Mouse (Mus musculus): ENCODE measurements around the gene Ccnd3. TPM values are rescaled to one million over a fixed set of nuclear protein-coding genes. Genes with fewer than 3 reads are reported as not detected.
A peak's percentile ranks its signal among the peaks of the same experiment; 100 is the strongest.
"Not testable (repeated sequence)": the region's sequence is repeated elsewhere in the genome, so short reads cannot be mapped to it uniquely, and the experiment has no call there.

Gene Ccnd3
- polyA plus RNA-seq, 1 experiment from 2014 or later: 81.7 TPM

DNA sequence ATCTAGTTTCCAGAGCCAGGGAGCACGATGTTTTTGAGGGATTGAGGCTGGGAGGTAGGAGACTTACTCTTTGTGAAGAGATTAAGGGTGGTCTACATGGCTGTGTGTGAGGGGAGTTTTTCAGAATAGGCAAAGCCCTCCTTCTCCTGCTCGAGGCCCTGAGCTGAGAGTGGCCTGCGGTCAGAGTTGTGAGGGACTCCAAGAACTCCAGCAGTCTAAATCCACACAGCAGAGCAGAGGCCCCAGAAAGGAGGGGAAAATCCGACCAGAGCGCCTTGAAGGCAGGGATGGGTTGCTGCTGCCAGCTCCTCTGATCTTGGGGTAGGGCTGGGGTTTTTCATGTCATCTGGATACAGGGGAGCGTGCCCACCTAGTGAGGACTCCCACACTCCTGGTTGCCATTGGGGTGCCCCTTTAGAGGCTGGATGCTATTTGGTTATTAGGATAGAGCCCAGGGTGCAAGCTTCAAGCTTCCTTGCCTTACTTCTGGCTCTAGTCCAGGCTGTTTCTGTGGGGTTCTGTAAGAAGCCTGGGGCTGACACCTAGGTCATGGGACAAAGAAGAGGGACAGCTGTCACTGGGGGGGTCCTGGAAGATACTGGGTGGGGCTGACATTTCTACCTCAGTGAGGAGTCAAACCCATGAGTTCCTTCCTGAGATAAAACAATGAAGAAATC is 91.4 kb downstream of the Ccnd3 start:
- peak overlapping the region; percentile 95 for H3K4me2 ChIP-seq (ENCODE audit: low read length)
- peak overlapping the region; percentile 80; the same call in 1 of the 2 replicates for H3K4me3 ChIP-seq (ENCODE audit: low read length)
- peaks cover 9% of the 10 kb centered on the region; the same call in 1 of the 2 replicates for H3K36me3 ChIP-seq (ENCODE audit: control insufficient read depth, insufficient read depth, low read length)
- H3K27me3 ChIP-seq (replicated peaks; ENCODE audit: control insufficient read depth, insufficient read depth, low read length): no peaks in the 10 kb centered on the region; the same call in 1 of the 2 replicates
- peaks cover 23% of the 10 kb centered on the region for H3K4me1 ChIP-seq (ENCODE audit: control insufficient read depth, insufficient read depth, low read depth, low read length)
- no peak for ATAC-seq
- H3K9ac ChIP-seq (ENCODE audit: low read depth, low read length): peak overlapping the region; percentile 77
- whole genome bisulfite sequencing: 31% methylated on average over 6 of the region's 6 CpGs
- H3K9me3 ChIP-seq (ENCODE audit: control insufficient read depth, low read length): no peaks in the 10 kb centered on the region
- H3K27ac ChIP-seq (ENCODE audit: low read depth, low read length): peak overlapping the region; percentile 81

DNA sequence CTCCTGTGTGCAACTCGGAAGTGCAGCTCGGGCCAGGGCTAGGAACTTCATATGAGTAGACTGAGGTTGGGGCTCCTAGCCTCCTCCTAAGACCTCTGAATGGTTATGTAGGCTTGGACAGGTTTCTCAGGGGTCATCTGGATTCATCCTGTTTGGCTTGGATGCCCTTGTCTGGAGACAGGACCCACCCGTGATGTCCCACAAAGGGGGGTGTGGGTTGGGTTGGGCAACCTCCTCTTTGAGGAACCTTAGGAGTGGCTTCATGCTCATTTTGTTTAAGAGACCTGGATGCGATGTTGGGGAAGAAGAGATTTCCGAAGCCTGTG is 92.0 kb downstream of the Ccnd3 start:
- peaks cover 23% of the 10 kb centered on the region for H3K4me1 ChIP-seq (ENCODE audit: control insufficient read depth, insufficient read depth, low read depth, low read length)
- no peaks in the 10 kb centered on the region for H3K27me3 ChIP-seq (replicated peaks; ENCODE audit: control insufficient read depth, insufficient read depth, low read length)
- ATAC-seq: no peak
- H3K4me2 ChIP-seq (ENCODE audit: low read length): peak overlapping the region; percentile 95
- no peaks in the 10 kb centered on the region for H3K9me3 ChIP-seq (ENCODE audit: control insufficient read depth, low read length)
- no peak overlapping the region for H3K4me3 ChIP-seq (ENCODE audit: low read length)
- H3K36me3 ChIP-seq (ENCODE audit: control insufficient read depth, insufficient read depth, low read length): peaks cover 14% of the 10 kb centered on the region
- WGBS: 66% methylated on average over 5 of the region's 5 CpGs
- H3K9ac ChIP-seq (ENCODE audit: low read depth, low read length): no peak overlapping the region
- H3K27ac ChIP-seq (ENCODE audit: low read depth, low read length): no peak overlapping the region

DNA sequence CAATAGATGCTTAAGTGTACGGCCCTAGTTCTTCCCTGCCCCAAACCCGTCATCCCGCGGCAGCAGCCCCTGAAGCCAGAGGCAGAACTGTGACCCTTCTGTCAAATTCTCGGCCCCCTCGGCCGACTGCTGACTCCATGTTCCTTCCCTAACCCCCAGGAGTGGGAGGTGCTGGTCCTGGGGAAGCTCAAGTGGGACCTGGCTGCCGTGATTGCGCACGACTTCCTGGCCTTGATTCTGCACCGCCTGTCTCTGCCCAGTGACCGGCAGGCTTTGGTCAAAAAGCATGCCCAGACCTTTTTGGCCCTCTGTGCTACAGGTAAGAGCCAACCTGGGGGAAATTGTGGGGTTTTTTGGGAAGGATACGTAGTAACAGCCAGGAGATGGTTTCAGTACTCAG is 92.4 kb downstream of the Ccnd3 start:
- no peaks in the 10 kb centered on the region for H3K9me3 ChIP-seq (ENCODE audit: control insufficient read depth, low read length)
- H3K27me3 ChIP-seq (replicated peaks; ENCODE audit: control insufficient read depth, insufficient read depth, low read length): no peaks in the 10 kb centered on the region
- 73% methylated on average over 13 of the region's 13 CpGs for WGBS
- no peak overlapping the region for H3K4me3 ChIP-seq (ENCODE audit: low read length)
- peak overlapping the region; percentile 95; the same call in 1 of the 2 replicates for H3K4me2 ChIP-seq (ENCODE audit: low read length)
- ATAC-seq: no peak
- H3K9ac ChIP-seq (ENCODE audit: low read depth, low read length): no peak overlapping the region; the same call in 1 of the 2 replicates
- H3K4me1 ChIP-seq (ENCODE audit: control insufficient read depth, insufficient read depth, low read depth, low read length): peaks cover 23% of the 10 kb centered on the region
- no peak overlapping the region for H3K27ac ChIP-seq (ENCODE audit: low read depth, low read length)
- H3K36me3 ChIP-seq (ENCODE audit: control insufficient read depth, insufficient read depth, low read length): peaks cover 18% of the 10 kb centered on the region

DNA sequence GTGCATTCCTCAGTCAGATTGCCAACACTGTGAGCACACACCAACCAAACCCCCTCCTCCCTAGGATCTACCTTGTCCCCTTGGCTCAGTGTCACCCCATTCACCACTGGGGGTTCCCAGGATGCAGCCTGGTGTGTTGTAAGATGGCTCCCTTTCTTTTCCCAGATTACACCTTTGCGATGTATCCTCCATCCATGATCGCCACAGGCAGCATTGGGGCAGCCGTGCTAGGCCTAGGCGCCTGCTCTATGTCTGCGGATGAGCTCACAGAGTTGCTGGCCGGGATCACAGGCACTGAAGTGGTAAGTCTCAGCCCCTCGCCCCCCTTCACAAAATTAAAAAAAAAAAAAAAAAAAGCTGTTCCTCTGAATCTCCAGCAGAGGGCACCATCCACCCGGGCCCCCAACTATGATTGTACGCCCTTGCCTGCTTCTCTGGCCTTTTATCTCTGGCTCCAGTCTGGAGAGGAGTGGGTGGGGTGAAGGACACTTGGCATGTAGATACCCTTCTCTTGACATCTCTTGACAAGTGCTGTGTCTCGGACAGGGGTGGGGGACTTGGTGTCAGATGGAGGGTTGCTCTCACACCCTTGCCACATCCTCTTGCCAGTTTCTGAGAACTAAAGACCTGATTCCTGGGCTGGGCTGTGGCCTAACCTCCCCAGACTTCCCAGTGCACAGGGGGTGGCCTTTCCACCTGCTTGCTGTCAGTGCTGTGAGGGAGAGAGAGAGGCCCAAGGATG is 93.2 kb downstream of the Ccnd3 start:
- Histone ChIP-seq H3K27me3 (replicated peaks; ENCODE audit: control insufficient read depth, insufficient read depth, low read length) (no peaks in the 10 kb centered on the region), H3K27ac (ENCODE audit: low read depth, low read length) (peak overlapping the region; percentile 66; the same call in 1 of the 2 replicates), H3K9me3 (ENCODE audit: control insufficient read depth, low read length) (no peaks in the 10 kb centered on the region), H3K9ac (ENCODE audit: low read depth, low read length) (peak overlapping the region; percentile 31; the same call in 1 of the 2 replicates), H3K4me1 (ENCODE audit: control insufficient read depth, insufficient read depth, low read depth, low read length) (peaks cover 20% of the 10 kb centered on the region), H3K4me2 (ENCODE audit: low read length) (no peak overlapping the region), H3K36me3 (ENCODE audit: control insufficient read depth, insufficient read depth, low read length) (peaks cover 22% of the 10 kb centered on the region), H3K4me3 (ENCODE audit: low read length) (no peak overlapping the region)
- WGBS: 27% methylated on average over 10 of the region's 10 CpGs
- ATAC-seq: no peak

DNA sequence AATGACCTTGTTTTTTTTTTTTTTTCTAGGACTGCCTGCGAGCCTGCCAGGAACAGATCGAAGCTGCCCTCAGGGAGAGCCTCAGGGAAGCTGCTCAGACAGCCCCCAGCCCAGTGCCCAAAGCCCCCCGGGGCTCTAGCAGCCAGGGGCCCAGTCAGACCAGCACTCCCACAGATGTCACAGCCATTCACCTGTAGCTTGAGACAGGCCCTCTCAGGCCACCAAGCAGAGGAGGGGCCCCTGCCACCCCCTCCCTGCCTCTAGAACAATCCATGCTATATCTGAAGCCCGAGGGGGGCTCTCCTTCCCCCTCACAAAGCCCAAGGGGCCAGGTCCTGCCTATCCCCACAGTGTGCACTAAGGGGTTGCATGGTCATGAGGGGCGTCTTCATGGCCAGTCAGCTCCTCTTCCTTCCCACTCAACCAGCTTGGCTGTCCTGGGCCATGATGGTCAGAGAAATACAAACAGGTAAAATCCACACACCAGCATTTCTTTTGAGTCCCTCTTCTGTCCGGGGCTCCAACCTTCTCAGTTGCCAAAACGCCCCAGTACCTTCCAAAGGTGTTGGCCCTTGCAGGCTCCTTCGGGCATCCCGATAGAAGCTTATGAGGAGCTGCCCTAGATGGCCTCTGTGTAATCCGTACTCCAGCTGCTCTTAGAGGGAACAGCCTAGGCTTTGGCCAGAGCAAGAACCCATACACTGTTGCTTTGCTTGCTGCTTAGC is 93.9 kb downstream of the Ccnd3 start:
- ATAC-seq; H3K9me3 ChIP-seq (ENCODE audit: control insufficient read depth, low read length); H3K4me3 ChIP-seq (ENCODE audit: low read length); H3K27me3 ChIP-seq (replicated peaks; ENCODE audit: control insufficient read depth, insufficient read depth, low read length); H3K4me2 ChIP-seq (ENCODE audit: low read length): not testable (repeated sequence)
- Histone ChIP-seq H3K9ac (ENCODE audit: low read depth, low read length) (0 out of 2 replicates have a peak overlapping the region, but pooled peaks have one; percentile 5), H3K36me3 (ENCODE audit: control insufficient read depth, insufficient read depth, low read length) (peaks cover 24% of the 10 kb centered on the region), H3K4me1 (ENCODE audit: control insufficient read depth, insufficient read depth, low read depth, low read length) (peaks cover 20% of the 10 kb centered on the region), H3K27ac (ENCODE audit: low read depth, low read length) (0 out of 2 replicates have a peak overlapping the region, but pooled peaks have one; percentile 66)
- 83% methylated on average over 10 of the region's 10 CpGs for WGBS

DNA sequence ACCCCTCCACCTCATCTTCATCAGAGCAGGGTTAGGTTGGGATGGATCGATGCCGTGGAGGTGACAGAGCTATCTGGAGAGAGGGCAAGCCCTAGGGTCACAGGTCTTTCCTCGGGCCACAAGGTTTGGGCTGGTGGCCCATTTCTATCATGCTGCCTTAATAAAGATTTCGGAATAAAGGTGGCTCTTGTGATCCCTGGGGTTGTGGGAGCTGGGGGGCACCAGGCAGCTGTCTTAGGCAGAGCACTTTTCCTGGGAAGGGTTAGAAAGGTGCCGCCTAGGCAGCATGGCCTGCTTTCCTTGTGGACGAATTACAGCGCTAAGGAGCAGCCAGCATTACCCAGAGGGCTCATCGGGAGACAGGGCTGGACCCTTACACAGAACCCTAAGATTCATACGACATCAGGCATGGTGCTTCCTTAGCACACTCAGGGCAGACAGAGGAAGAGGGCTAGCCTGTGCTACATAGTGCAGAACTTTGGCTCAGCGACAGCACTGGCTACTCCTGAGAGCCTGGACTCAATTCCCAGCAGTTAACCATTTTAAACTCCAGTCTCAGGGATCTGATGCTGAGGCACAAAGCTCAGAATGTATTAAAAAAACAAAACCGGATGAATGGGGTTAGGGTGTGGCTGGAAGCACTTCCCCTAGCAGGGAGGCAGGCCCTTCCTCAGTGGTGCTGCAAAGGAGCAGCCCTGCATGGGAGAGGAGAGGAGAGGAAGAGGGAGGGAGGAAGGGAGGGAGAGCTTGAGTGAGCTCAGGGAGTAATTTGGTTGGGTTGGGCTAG is 94.9 kb downstream of the Ccnd3 start:
- no peak overlapping the region for H3K4me2 ChIP-seq (ENCODE audit: low read length)
- 76% methylated on average over 11 of the region's 11 CpGs for WGBS
- H3K27me3 ChIP-seq (replicated peaks; ENCODE audit: control insufficient read depth, insufficient read depth, low read length): no peaks in the 10 kb centered on the region
- H3K36me3 ChIP-seq (ENCODE audit: control insufficient read depth, insufficient read depth, low read length): peaks cover 32% of the 10 kb centered on the region
- no peaks in the 10 kb centered on the region for H3K9me3 ChIP-seq (ENCODE audit: control insufficient read depth, low read length)
- no peak overlapping the region for H3K27ac ChIP-seq (ENCODE audit: low read depth, low read length)
- no peak for ATAC-seq
- H3K9ac ChIP-seq (ENCODE audit: low read depth, low read length): no peak overlapping the region
- H3K4me3 ChIP-seq (ENCODE audit: low read length): no peak overlapping the region
- peaks cover 20% of the 10 kb centered on the region for H3K4me1 ChIP-seq (ENCODE audit: control insufficient read depth, insufficient read depth, low read depth, low read length)

DNA sequence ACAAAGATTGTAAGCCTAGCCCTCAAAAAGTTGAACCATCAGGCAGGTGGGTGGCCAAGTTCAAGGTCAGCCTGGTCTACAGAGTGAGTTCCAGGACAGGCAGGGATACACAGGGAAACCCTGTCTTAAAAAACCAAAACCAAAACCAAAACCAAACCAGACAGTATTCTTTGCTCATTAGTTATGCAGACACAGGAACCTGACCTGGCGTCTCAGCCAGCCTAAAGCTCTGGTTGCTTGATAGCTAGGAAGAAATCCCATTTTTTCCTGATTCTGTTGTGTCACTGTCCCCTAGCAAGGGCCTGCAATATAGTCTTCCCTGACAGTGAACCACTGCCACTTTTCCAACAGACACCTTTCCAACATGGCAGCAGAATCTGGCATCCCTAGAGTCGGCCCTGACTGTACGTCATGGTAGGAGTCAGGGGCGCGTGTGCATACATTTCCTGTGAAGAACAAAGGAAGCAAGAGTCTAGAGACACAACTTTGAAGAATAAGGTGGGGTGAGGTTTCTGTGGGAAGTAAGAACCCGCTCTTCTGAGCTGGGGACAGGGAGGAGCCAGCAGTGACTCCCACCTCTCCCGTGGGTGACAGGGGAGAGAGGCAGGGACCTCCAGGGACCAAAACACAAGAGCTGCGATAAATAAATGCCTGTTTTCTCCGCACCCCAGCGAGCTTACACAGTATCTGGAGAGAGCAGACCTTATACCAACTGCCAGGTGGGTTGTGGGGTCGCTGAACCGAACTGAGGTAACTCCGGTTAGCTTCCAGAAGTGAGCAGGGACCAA is 95.9 kb downstream of the Ccnd3 start:
- Histone ChIP-seq H3K9ac (ENCODE audit: low read depth, low read length) (no peak overlapping the region), H3K4me3 (ENCODE audit: low read length) (no peak overlapping the region), H3K9me3 (ENCODE audit: control insufficient read depth, low read length) (no peaks in the 10 kb centered on the region), H3K36me3 (ENCODE audit: control insufficient read depth, insufficient read depth, low read length) (peaks cover 41% of the 10 kb centered on the region), H3K4me1 (ENCODE audit: control insufficient read depth, insufficient read depth, low read depth, low read length) (peaks cover 10% of the 10 kb centered on the region; the same call in 1 of the 2 replicates), H3K27me3 (replicated peaks; ENCODE audit: control insufficient read depth, insufficient read depth, low read length) (no peaks in the 10 kb centered on the region), H3K4me2 (ENCODE audit: low read length) (no peak overlapping the region), H3K27ac (ENCODE audit: low read depth, low read length) (no peak overlapping the region)
- ATAC-seq: no peak
- 91% methylated on average over 13 of the region's 13 CpGs for WGBS

DNA sequence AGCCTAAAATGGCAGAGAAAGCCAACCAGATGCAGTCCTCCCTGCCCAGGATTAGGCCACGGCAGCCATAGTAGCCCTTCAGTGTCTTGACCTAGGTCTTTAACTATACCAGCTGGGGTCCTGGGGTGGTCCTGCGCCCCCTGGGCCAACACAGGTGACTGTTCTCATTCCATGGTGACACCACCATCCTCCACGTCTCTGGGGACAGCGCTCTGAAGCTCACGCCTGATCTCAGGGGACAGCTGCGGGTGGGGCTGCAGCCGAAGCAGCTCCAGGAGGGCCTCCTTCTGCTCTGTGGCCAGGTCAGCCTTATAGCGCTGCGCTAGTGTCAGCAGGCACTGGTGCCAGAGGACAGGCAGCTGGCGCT is 96.5 kb downstream of the Ccnd3 start:
- H3K4me1 ChIP-seq (ENCODE audit: control insufficient read depth, insufficient read depth, low read depth, low read length): peaks cover 9% of the 10 kb centered on the region; the same call in 1 of the 2 replicates
- WGBS: 93% methylated on average over 10 of the region's 10 CpGs
- no peaks in the 10 kb centered on the region for H3K9me3 ChIP-seq (ENCODE audit: control insufficient read depth, low read length)
- H3K27ac ChIP-seq (ENCODE audit: low read depth, low read length): no peak overlapping the region
- ATAC-seq: no peak
- no peaks in the 10 kb centered on the region for H3K27me3 ChIP-seq (replicated peaks; ENCODE audit: control insufficient read depth, insufficient read depth, low read length)
- no peak overlapping the region for H3K4me3 ChIP-seq (ENCODE audit: low read length)
- no peak overlapping the region for H3K4me2 ChIP-seq (ENCODE audit: low read length)
- no peak overlapping the region for H3K9ac ChIP-seq (ENCODE audit: low read depth, low read length)
- peaks cover 41% of the 10 kb centered on the region for H3K36me3 ChIP-seq (ENCODE audit: control insufficient read depth, insufficient read depth, low read length)

Data from hindbrain, embryonic 16.5 days (tissue).